Mouse (Mus musculus) left cerebral cortex, adult 8-10 months (tissue): ENCODE measurements around the gene Ddx31. TPM values are rescaled to one million over a fixed set of nuclear protein-coding genes. Genes with fewer than 3 reads are reported as not detected.

Source experiments
- DNase-seq, 2 experiments: peaks; one replicate each; pipeline ENCODE4 v3.0.0; 2022; ENCODE audit warnings: low spot score in 2 of 2
- total RNA-seq, 4 experiments: library from RNA; stranded (reverse); gene quantifications; 2 replicates each; pipeline ENCODE4 v1.2.4; 2022

Ddx31 gene
- total RNA-seq, 4 experiments from 2014 or later = 7.6 to 9.7 (median 8.7) TPM

GRCm38 (mm10) chr2:28863857-28864256 is 23.7 kb downstream of the Ddx31 start:
- no peak for DNase-seq

GRCm38 (mm10) chr2:28867495-28867894 is 27.3 kb downstream of the Ddx31 start:
- DNase-seq = no peak

- no peak for DNase-seq
Measured at GRCm38 (mm10) chr2:28875554-28875953, 35.3 kb downstream of the Ddx31 start.

GRCm38 (mm10) chr2:28881275-28881674 is 41.1 kb downstream of the Ddx31 start:
- DNase-seq = no peak

GRCm38 (mm10) chr2:28882047-28882446 is 41.8 kb downstream of the Ddx31 start:
- DNase-seq = no peak

GRCm38 (mm10) chr2:28882826-28883485 is 42.8 kb downstream of the Ddx31 start:
- no peak for DNase-seq

- no peak for DNase-seq
Measured at GRCm38 (mm10) chr2:28884914-28885313, 44.7 kb downstream of the Ddx31 start.

- DNase-seq = no peak
Measured at GRCm38 (mm10) chr2:28892796-28893195, 52.6 kb downstream of the Ddx31 start.

GRCm38 (mm10) chr2:28893526-28893925 is 53.3 kb downstream of the Ddx31 start:
- no peak for DNase-seq

GRCm38 (mm10) chr2:28895876-28896275 is 55.7 kb downstream of the Ddx31 start:
- DNase-seq = no peak

GRCm38 (mm10) chr2:28897340-28897899 is 57.2 kb downstream of the Ddx31 start:
- DNase-seq = no peak

GRCm38 (mm10) chr2:28902291-28902690 is 62.1 kb downstream of the Ddx31 start:
- DNase-seq = no peak

GRCm38 (mm10) chr2:28903871-28904270 is 63.7 kb downstream of the Ddx31 start:
- DNase-seq = no peak

- DNase-seq = no peak
Measured at GRCm38 (mm10) chr2:28904786-28905185, 64.6 kb downstream of the Ddx31 start.

GRCm38 (mm10) chr2:28905561-28905960 is 65.4 kb downstream of the Ddx31 start:
- DNase-seq = no peak

- DNase-seq = no peak
Measured at GRCm38 (mm10) chr2:28907691-28908388, 67.6 kb downstream of the Ddx31 start.

- DNase-seq = no peak
Measured at GRCm38 (mm10) chr2:28908389-28909153, 68.4 kb downstream of the Ddx31 start.

GRCm38 (mm10) chr2:28909186-28909817 is 69.1 kb downstream of the Ddx31 start:
- DNase-seq = no peak

GRCm38 (mm10) chr2:28909818-28910710 is 69.9 kb downstream of the Ddx31 start:
- DNase-seq = no peak

GRCm38 (mm10) chr2:28910877-28911276 is 70.7 kb downstream of the Ddx31 start:
- DNase-seq = no peak
